Mouse (Mus musculus): ENCODE measurements around the gene 1700034I23Rik.

GRCm38 (mm10) chr3:40938189-40938588 is 35.8 kb upstream of the 1700034I23Rik start:
- TF ChIP-seq HCFC1 (IDR thresholded peaks at IDR 0.05; ENCODE audit: borderline replicate concordance, insufficient read depth, low read length): no peak
- TF ChIP-seq ZNF384 (IDR thresholded peaks at IDR 0.05; ENCODE audit: low read depth, low read length): no peak

Data from ES-E14 (cell line).